Mouse (Mus musculus): ENCODE measurements at regions not wholly inside any gene's neighbourhood (a gene's known extent, or its start where the extent isn't known, plus 50 kb on each side); places are given as distances from the start of the nearest gene placed in this dataset.

- Histone ChIP-seq H3K36me3 (no peaks in the 10 kb centered on the region), H3K27ac (replicated peaks) (no peak overlapping the region), H3K4me2 (no peak overlapping the region), H3K9me3 (no peaks in the 10 kb centered on the region), H3K4me1 (replicated peaks) (no peaks in the 10 kb centered on the region), H3K27me3 (no peaks in the 10 kb centered on the region), H3K9ac (no peak overlapping the region), H3K4me3 (no peak overlapping the region)
- no peak for ATAC-seq (ENCODE audit: low read depth)
- WGBS, result 71% methylated on average over 4 of the region's 4 CpGs
These were observed 295.5 kb downstream of the Gm4340 start for GRCm38 (mm10) chr10:104489301-104489700.

GRCm38 (mm10) chr10:104490943-104491631 lies 297.2 kb downstream of the Gm4340 start:
- Histone ChIP-seq H3K9ac (no peak overlapping the region), H3K36me3 (no peaks in the 10 kb centered on the region), H3K27me3 (no peaks in the 10 kb centered on the region), H3K9me3 (no peaks in the 10 kb centered on the region), H3K4me2 (no peak overlapping the region), H3K4me3 (no peak overlapping the region), H3K4me1 (replicated peaks) (no peaks in the 10 kb centered on the region), H3K27ac (replicated peaks) (no peak overlapping the region)
- no peak for ATAC-seq (ENCODE audit: low read depth)
- 79% methylated on average over 2 of the region's 2 CpGs for WGBS
